Mouse (Mus musculus) heart, postnatal 36 days (tissue): ENCODE measurements at regions not wholly inside any gene's neighbourhood (a gene's known extent, or its start where the extent isn't known, plus 50 kb on each side); places are given as distances from the start of the nearest gene placed in this dataset.

ENCODE experiments used
- DNase-seq, 2 experiments: peaks; one replicate each; pipeline ENCODE4 v3.0.0; 2021 to 2022
- intact Hi-C: fragments of 180-260 bp; cut with DNase I; formaldehyde crosslinking; loops from one replicate; pipeline ENCODE4 v1.15.1; 2025

DNA sequence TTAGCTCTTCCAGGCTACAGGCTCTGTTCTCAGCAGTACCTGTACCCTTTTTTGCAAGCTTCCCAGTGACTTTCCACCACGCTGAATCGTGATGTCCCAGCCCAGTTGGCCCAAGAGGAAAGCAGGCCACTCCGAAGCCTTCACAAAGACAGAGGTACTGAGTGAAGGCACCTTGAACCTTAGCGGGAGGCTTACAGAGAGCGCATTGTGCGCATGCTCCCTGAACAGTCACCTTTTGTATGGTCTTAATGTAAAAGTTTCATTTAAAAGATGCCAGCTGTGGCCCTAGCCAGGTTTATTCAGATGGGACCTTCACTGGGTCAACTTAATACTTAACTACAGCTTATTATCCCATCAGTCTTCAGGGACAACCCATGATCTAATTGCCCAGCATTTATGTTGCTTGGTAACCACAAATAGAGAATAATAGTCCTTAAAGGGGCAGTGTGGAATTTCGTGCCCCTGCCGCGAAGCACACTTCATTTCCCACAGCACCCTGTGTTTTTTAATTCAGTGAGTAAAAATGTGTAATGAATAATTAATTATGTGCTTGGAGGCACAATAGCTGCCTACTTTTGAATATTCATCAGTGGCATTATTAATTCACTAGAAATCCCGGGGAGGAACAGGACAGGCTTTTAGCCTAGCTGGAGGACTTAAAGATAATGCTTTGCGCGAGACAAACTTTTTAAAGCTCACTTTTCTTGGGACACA lies 111.3 kb upstream of the Vrk1 start:
- no peak for DNase-seq
- intact Hi-C loops: no loop called here

DNA sequence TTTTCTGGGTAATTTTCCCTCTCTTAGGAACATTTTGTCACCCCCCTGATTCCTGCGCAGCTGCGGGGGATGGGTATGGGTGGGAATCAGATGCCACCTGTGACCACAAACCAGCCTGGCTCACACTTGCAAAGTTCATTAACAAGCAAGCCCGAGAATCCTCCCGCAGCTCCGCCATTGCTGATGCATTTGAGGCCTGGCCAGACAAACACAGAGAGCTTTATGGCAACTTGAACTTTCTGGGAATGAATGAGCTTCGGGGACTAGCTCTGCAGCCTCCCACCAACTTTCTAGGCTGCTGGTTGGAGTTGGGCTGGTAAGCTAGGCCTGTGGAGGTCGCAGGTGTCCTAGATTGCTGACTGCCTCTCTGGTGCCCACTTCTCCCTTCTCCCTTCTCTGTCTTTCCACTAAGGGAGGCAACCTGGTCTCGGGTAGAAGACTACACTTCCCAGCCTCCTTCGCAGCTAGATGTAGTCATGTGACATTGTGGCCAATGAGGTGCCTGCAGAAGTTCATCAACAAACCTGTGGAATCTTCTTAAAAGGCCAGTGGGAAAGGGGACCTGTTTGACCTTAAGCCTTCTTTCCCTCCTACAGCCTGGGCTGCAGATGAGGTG lies 110.6 kb upstream of the Vrk1 start:
- DNase-seq: no peak
- intact Hi-C loops: no loop called here

DNA sequence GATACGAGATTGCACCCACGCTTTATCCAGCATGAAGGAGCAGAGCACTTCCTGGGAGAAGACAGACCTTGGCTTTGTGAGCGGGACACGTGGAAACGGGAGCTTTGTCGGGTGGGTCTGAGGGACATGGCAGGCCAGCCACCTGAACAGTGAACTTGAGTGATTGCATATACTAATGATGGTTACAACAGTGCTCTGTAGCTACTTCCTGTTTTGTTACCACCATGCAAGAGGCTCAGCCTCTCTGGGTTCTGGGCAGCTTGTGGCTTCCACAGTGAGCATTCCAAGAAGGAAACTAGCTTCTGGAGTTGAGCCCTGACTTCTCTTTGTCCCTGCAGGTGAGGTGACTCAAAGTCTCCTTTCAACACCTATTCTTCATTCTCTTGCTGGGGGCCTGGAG lies 109.5 kb upstream of the Vrk1 start:
- DNase-seq: no peak
- intact Hi-C loops: no loop called here

DNA sequence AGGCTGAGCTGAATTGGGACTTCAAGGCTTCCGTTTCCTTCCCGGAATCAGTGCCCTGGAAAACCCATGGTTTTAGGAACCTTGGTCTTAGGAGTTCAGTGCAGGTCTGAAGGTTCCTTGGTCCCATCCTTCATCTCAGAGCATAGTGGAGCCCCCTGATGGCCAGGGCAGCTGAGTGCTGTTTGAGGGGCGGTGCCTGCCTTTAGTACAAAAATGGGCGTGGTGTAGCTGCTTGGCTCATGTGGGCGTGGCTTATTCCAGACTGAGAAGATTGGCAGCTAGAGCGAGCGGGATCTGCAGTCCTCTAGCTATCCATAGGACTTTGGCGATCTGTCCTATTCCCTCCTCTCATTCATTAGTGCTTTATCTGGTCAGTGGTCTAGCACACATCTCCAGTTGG lies 107.0 kb upstream of the Vrk1 start:
- intact Hi-C loops: no loop called here
- DNase-seq: no peak

DNA sequence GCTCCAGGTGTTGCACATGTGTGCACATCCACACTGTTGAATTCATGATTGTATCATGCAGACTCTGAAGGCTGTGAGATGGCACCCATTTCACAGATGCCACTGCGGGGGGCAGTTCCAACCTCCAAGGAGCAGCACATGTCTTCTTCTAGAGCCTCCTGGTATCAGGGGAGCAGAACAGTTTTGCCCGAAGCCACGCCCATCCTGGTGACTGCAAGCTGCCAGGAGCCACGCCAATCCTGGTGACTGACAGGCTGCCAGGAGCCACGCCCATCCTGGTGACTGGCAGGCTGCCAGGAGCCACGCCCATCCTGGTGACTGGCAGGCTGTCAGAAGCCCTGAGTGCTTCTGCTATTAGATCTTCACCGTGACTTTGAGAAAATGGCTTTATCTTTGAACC lies 103.4 kb upstream of the Vrk1 start:
- intact Hi-C loops: no loop called here
- DNase-seq: peak; percentile 7 to 15

DNA sequence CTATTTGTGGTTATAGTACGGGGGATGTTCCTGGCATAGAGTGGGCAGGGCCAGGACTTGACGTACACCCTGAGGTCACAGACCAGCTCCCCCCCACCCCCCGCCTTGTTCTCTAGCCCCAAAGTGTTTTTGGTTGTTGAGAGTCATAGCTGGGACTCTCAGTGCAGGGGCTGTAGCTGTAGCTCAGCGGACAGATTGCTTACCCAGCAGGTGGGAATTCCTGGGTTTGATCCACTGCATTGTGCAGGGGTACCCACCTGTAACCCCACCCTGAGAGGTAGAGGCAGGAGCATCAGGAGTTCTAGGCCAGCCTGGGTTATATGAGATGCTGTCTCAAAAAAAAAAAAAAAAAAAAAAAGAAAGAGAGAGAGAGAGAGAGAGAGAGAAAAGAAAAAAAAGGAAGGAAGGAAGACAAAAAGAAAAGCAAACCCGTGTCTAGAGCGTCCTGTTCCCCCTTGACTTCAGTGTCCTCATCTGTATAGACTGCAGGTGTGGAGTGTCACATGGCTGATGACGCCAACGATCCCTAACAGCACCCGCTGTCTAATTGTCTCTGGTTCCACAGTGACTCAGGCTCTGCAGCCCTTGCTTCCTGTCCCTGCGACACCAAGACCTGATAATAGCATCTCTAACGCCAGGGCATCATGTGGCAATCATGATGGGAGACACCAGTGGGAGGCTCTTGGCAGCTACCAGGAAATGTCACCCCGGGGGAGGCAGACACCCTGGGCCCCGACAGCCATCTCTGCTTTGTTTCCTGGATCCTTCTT lies 102.0 kb upstream of the Vrk1 start:
- intact Hi-C loops: no loop called here
- no peak for DNase-seq

DNA sequence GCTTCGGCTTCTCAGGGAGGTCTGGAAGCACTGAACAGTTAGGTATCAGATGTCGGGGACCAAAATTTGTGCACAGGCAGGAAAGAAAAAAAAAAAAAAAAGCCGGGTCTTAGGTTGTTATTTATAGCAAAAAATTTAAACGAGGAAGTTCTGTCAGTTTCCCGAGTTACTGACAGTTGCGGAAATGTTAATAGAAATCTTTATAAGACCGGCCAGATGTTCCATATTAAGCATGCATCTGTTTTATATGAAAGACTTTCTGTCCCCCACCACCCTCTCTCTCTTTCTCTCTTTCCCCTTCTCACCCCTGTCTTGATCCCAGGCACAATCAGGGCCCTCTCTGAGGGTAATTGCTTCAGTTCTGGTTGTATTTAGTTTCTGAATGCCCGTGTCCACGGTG lies 98.5 kb upstream of the Vrk1 start:
- intact Hi-C loops: no loop called here
- DNase-seq: no peak

DNA sequence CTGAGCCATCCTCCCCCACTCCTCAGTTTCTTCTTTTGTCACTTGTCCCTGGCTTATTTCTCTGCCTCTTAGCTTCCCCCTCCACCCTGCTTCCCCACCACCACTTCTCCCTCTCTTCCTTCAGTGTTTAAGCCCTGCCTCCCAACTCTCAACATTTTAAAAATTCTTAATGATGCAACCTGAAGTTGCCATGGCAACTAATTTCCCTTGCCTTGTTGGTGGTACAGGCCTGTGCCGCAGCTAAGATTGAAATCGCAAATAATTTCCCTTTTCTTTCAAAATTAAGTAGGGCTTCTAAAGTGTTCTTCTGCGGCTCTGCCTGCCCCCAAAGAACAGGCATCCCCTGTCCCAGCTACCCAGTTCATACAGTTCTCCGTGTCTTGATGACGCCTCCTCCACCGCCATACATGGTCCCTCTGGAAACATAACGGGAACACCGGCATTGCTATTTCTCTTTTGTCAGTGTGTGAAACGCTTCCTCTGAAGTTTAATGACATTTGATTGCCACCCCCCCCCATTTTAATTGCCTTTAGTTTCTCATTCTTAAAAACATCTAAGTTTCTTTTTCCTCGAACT lies 92.6 kb upstream of the Vrk1 start:
- intact Hi-C loops: no loop called here
- DNase-seq: no peak

DNA sequence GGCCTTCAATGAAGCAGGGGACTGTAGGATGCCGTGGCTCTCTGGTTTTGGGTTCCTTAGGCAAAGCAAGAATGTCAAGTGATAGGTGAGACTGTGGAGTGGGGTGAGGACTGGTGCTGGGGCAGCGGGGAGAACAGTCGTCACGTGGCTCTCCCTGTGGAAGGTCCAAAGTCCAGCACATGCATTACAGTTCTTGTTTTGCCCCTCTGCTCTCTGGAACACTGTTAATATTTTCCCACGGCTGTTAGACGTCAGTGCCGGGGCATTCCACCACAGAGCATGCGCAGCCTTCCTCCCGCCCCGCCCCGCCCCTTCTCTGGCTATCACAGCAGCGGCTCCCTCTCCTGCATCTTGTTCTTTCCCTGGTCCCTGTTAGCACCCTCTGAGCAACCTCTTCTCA lies 91.3 kb upstream of the Vrk1 start:
- intact Hi-C loops: no loop called here
- no peak for DNase-seq

DNA sequence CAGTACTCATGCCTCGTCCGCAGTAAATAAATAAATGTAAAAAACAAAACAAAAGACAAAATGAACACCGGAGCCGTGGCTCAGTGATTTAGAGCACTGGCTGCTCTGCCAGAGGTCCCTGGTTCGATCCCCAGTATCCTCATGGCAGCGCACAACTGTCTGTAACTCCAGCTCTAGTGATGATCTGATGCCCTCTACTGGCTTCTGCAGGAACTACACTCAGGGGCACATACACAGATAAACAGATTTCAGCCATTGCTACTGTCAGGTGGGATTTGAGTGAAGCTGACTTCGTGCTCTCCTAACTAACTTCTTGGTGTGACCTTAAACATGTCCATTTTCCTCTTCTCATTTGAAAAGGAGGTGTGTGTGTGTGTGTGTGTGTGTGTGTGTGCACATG lies 82.8 kb upstream of the Vrk1 start:
- intact Hi-C loops: no loop called here
- DNase-seq: no peak

DNA sequence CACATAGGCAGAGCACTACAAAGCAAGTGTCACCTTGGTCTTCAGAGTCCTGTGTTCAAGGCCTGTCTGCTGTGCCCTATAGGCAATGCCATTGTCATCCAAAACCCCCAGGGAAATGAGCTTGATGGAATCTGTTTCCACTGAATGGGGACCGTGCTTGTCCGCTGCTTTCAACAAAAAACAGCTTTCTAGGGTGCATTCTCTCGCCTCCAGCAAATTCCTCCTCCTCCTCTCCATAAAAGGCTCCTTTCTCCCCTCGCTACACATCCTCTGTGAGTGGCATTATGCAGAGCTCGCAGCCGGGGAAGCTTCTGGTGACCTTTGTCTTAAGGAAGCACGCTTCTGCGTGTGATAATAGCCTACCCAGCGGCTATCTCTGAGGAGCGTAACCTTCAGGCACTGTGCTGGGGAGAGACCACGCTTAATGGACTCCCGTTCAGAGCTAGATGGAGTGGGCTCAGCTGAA lies 80.5 kb upstream of the Vrk1 start:
- DNase-seq: no peak
- intact Hi-C loops: no loop called here

DNA sequence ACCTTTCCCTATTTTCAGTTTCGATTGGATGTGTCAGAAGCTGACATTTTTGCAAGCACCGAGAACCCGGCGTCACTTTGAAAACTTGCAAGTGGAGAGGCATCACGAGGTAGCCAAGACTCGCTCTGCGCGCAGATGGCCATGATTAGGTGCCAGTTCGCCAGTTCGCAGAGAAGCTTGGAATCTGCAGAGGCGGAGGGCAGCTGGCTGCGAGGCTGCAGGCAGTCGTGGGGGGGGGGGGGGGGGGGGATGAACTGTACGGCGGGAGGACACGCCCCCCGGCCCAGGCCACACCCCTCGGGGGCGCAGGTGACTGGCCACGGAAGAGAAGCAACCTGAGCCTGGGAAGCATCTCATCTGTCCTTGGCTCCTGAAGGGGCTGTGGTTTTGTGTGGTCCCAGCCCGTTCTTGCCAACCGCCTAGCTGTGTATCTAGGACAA lies 74.6 kb upstream of the Vrk1 start:
- no peak for DNase-seq
- intact Hi-C loops: no loop called here

DNA sequence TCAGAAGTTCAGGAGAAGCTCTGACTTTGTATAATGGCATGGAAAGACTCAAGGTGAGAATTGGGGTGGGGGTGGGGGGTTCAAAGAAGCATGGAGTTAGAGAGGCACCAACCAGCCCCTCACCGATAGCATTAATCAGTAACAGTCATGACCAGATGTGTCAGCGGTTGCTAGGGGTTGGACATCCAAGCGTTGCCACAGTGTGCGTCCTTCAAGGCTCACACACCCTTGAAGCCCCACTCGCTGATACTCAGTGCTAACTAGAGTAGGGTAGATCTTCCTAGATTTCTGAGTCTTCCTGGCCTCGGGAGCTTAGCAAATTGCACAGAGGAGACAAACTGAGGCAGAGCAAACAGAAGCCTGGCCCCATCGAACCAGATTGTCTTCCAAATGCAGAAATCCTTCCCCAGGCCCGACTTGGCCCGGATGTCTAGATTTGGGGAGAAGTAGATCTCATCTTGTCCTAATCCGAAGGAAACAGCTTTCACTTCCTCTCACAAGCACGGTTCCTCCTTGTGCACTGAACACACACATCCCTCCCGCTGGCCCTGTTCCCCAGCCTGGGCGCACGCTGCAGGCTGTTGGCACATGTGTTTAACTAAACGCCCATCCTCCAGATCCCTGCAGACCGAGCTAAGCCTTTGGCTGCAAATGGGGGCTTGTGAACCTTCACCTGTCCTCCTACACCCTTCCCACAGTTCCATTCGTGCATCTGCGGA lies 73.1 kb upstream of the Vrk1 start:
- DNase-seq: peak; percentile 7 to 14
- intact Hi-C loops: no loop called here

DNA sequence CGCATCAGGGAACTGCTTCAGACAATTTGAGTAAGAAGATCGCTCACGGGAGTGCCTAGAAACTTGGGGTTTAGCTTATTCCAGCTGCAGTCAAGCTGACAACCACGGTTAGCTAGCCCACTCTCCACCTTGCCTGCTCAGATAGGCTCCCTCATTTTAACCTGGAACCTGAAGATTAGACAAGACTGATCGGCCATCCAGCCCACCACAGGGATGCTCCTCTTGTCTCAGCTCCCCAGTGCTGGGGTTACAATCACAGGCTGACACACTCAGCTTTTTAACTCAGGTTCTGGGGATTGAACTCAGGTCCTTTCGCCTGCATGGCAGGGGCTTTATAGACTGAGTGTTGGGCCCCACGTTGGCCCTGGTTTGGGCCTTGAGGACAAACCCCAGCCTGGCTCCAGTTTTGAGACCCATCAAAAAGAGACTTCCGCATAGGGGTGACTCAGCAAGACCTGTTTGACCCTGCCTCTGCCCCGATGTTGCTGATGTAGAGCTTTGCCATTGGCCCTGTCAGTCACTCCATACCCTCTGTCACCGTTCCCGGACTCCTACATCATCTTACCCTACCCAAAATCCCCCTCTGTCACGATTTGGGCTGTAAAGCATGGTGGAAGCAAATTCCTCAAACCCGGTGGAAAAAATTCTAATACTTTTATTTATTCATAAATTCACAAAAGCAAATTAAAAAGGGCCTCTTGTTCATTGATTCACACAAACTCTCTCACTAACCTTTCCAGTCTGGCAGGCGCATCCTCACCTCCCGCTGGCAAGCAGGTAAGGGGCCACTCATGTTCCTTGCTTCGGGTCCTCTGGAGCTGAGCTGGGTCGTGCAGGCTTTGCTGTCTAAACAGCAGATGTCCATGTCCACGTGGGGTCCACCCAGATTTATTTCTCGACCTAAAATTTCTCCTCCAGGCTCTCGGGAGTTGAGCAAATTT lies 67.6 kb upstream of the Vrk1 start:
- no peak for DNase-seq
- intact Hi-C loops: no loop called here

DNA sequence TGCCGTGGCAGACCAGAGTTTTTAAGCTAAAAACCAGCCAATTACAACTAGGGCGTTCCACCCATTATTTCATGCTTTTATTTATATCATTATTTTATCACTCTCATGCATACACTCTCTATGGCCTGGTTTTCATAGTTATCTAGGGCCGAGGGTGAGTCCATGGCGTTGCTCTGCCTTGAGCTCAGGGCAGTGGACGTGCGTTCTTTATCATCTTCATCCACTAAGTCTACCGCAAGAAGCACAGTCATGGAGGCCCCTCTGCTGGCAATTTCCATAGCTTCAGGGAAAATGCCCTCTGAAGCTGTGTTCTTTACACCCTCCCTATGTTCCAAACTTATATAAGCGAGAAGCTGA lies 67.0 kb upstream of the Vrk1 start:
- intact Hi-C loops: no loop called here
- no peak for DNase-seq

DNA sequence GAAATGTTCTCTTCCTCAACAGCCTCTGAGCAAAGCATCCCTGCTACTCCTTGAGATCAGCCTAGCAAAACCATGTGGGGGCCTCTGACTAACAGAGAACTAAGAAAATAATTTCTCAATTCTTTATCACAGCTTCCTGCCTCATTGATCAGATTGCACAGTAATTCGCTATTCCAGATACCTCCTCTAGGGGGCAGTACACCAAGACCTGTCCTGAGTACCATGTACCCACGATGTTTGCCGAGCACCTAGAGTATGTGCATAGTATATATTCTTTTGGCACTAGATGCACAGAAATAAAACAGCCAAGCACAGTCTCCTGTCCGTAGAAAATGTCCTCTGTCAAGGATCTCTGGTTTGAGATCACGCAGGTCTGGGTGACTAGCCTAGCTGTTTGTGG lies 62.7 kb upstream of the Vrk1 start:
- intact Hi-C loops: no loop called here
- no peak for DNase-seq

DNA sequence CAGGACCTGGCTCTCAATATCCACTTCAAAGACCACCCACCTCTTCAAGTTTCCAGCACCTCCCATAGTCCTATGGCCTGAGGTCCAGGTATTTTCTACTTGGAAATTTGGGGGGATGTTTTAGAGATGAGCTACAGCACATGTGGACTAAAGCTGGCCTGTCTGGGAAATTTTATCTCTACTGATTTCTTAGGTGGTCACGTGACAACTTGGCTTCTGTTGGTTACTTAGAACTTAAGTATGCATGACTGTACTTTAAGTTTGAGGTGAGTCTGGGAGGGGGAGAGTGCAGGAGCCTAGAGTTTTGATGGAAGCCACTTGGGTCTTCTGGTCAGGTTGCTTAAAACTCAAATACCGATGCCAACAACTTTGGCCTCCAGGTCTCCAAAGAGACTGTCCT lies 61.7 kb upstream of the Vrk1 start:
- DNase-seq: no peak
- intact Hi-C loops: no loop called here

DNA sequence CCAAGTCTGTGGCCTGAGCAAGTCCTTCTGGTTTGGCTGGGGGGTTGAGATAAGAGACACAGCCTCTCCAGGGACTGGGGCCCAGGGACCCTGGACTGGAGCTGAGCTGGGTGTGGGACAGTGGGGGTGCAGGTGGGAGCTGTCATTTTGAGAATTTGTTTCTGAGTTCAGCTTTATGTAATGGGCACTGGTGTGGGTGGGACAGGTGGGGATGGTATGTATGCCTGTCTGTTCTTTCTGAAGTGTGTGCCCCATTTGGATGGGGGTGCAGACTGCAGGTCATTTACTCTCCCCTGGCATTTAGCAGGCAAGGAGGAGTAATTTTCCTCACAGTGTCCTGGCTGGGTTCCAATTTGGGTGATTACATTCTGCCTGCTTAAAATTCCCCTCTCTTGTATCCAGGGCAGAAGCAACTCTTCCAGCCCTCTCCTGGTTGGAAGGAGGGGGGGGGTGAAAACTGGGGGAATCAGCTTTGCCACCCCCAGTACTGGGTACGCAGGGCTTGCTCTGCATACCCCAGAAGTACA lies 54.2 kb upstream of the Vrk1 start:
- no peak for DNase-seq

DNA sequence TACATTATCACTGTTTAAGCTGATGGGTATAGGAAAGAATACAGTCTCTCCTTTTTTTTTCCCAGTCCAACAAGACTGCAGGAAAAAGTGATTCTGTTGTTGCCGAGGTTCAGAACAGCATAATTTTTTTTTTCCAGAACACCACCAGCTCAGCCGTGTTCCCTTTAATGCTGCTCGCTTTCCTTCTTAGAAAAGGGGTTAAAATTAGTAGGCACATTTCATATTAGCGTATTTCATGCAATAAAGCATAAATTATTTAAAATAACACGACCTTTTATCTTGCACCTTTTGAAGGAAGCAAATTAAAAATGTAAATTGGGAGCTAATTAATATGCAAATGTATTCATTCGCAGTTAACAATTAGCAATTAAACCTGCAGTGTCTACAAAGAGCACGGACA lies 50.3 kb upstream of the Vrk1 start:
- DNase-seq: no peak
- intact Hi-C loops: loop anchor here (5.0 kb wide), 2 partner anchors 98 to 102 kb away; no protein-coding TSS in a partner anchor

More for the DNA sequence above, 54.2 kb upstream of the Vrk1 start:
- intact Hi-C loops: no loop called here
